Mouse (Mus musculus) hindbrain, embryonic 13.5 days (tissue): Measurements from ENCODE around the gene Fam171a1. TPM values are rescaled to one million over a fixed set of nuclear protein-coding genes. Genes with fewer than 3 reads are reported as not detected.

ENCODE experiments used
- ATAC-seq: fragments of 200-750 bp; cut with Nextera tagmentation; 2 replicates; pipeline ENCODE4 v1.8.0; 2017; ENCODE audit warnings: moderate TSS enrichment; ENCODE audit not compliant: low FRiP score
- H3K27ac ChIP-seq: fragments of 300-500 bp; sonication (generic); 2 replicates; pipeline ENCODE4 v1.5.1; 2015; ENCODE audit warnings: inconsistent platforms, mild to moderate bottlenecking, moderate library complexity
- H3K27me3 ChIP-seq: fragments of 300-500 bp; sonication (generic); 2 replicates; pipeline ENCODE4 v1.6.1; 2015; ENCODE audit warnings: mild to moderate bottlenecking, inconsistent platforms
- H3K36me3 ChIP-seq: fragments of 300-500 bp; sonication (generic); 2 replicates; pipeline ENCODE4 v1.6.1; 2015; ENCODE audit warnings: mild to moderate bottlenecking, inconsistent platforms
- H3K4me1 ChIP-seq: fragments of 300-500 bp; sonication (generic); replicated peaks from 2 replicates; pipeline ENCODE4 v1.6.1; 2015; ENCODE audit warnings: inconsistent platforms
- H3K4me2 ChIP-seq: fragments of 300-500 bp; sonication (generic); 2 replicates; pipeline ENCODE4 v1.6.1; 2015; ENCODE audit warnings: inconsistent platforms, mild to moderate bottlenecking, moderate library complexity
- H3K4me3 ChIP-seq: fragments of 300-500 bp; sonication (generic); 2 replicates; pipeline ENCODE4 v1.5.1; 2015; ENCODE audit warnings: mild to moderate bottlenecking, inconsistent platforms
- H3K9ac ChIP-seq: fragments of 300-500 bp; sonication (generic); 2 replicates; pipeline ENCODE4 v1.6.1; 2015; ENCODE audit warnings: mild to moderate bottlenecking, inconsistent platforms
- H3K9me3 ChIP-seq: fragments of 300-500 bp; sonication (generic); 2 replicates; pipeline ENCODE4 v1.6.1; 2016; ENCODE audit warnings: inconsistent platforms
- WGBS: fragments of 180-500 bp; shearing (Covaris S2); methylation state at CpG from one replicate; pipeline ENCODE4 v1.1.7; 2015; 5-methylcytosine and 5-hydroxymethylcytosine counted together
- microRNA-seq: library from miRNA; unstranded; fragments of <30 nt; microRNA quantifications from one replicate; pipeline ENCODE4, GENCODE M21; 2016
- polyA plus RNA-seq: library from polyadenylated mRNA; unstranded; fragments of >200 nt; fragmentation: Nextera tagmentation; extraction: Ambion mirVana; gene quantifications from 2 replicates; pipeline ENCODE4 v1.2.1, GENCODE M21; 2015

The Fam171a1 gene
- polyA plus RNA-seq, 1 experiment from 2014 or later: 46.7 TPM

DNA sequence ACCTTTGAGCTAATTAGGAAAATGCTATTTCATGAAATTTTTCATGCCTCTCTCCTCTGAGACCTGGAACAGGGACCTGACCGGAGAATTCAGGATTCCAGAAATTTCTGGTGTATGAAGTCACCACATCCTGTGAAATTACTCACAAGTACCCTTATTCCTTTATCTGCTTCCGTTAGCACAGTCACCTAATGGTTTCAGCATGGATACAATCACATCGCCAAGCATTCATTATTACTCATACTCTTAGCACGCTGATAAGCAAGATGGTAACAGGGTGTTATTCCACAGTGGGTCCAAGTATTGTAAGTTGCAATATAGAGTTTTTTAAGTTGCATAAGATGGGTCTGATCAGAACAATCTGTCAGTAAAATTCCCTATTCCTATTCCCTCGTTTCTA, 125.2 kb downstream of the Fam171a1 start:
- H3K9me3 ChIP-seq: no peaks in the 10 kb centered on the region
- H3K9ac ChIP-seq: no peak overlapping the region
- ATAC-seq: no peak
- H3K36me3 ChIP-seq: no peaks in the 10 kb centered on the region
- H3K27me3 ChIP-seq: no peaks in the 10 kb centered on the region
- no peak overlapping the region for H3K27ac ChIP-seq
- no peak overlapping the region for H3K4me2 ChIP-seq
- H3K4me1 ChIP-seq: no peaks in the 10 kb centered on the region
- H3K4me3 ChIP-seq: no peak overlapping the region
- 85% methylated on average over 5 of the region's 5 CpGs for WGBS

DNA sequence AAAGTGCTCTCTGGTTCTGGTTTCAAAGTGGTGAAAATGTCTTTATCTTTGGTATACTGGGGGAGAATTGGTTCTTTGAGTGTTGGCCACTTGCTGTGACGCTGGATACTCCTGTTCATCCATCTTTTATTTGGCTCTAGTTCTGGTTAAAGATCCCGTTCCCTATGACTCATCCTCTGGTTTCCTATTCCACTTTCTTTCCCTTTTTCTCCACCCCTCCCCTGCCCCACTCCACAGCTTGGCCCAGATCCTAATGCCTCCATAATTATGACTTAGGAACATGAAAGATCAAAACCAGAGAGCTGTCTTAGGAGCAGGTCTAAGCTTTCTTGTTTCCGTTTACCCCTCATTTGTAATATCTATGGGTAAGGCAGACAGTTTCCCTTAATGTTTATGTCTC, 130.2 kb downstream of the Fam171a1 start:
- 71% methylated on average over 3 of the region's 3 CpGs for whole genome bisulfite sequencing
- H3K4me2 ChIP-seq: no peak overlapping the region

DNA sequence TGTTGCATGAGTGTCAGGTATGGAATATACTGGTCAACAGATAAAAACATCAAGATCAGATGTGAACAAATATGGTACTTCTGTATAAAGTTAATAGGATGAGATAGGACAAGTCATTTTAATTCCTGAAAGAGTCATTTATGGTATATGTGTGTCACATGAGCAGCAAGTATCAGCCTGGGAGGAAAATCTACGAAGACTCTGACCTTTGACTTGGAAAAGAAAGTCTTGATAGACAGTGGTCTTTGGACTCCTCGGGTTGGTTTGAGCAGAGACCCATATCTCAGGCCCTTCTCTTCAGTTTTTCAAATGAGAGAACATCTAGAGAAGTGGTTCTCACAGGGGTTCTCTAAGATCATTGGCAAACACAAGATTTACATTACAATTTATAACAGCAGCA, 137.3 kb downstream of the Fam171a1 start:
- no peak overlapping the region for H3K27ac ChIP-seq
- no peak overlapping the region for H3K9ac ChIP-seq
- no peaks in the 10 kb centered on the region for H3K4me1 ChIP-seq
- no peak overlapping the region for H3K4me3 ChIP-seq
- 87% methylated on average over 2 of the region's 2 CpGs for WGBS
- H3K4me2 ChIP-seq: no peak overlapping the region
- H3K9me3 ChIP-seq: no peaks in the 10 kb centered on the region
- ATAC-seq: no peak
- H3K36me3 ChIP-seq: no peaks in the 10 kb centered on the region
- H3K27me3 ChIP-seq: no peaks in the 10 kb centered on the region

More for the DNA sequence above, 130.2 kb downstream of the Fam171a1 start:
- Histone ChIP-seq H3K4me1 (no peaks in the 10 kb centered on the region), H3K27me3 (no peaks in the 10 kb centered on the region), H3K9ac (no peak overlapping the region), H3K9me3 (no peaks in the 10 kb centered on the region), H3K36me3 (no peaks in the 10 kb centered on the region), H3K4me3 (no peak overlapping the region), H3K27ac (no peak overlapping the region)
- no peak for ATAC-seq

DNA sequence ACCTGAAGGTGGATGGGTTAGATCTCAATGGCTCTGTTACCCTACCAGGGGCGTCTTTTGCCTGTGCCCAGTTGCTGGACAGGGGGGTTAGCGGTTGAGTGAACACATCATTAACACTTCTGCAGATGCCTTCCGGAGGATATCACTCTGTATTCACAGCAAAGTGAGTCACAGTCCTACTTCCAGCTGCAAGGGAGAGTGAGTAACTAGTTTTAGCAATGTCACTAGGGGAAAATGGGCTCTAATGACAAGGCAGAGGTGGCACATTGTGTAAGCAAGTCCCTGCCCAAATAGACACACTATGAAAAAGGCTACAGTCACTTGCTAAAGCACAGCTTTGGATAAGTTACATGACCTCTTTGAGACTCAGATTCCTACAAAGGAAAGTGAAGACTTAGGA, 152.4 kb downstream of the Fam171a1 start:
- no peak for ATAC-seq
- H3K4me2 ChIP-seq: no peak overlapping the region
- no peak overlapping the region for H3K4me3 ChIP-seq
- no peaks in the 10 kb centered on the region for H3K4me1 ChIP-seq
- 91% methylated on average over 3 of the region's 3 CpGs for WGBS
- no peaks in the 10 kb centered on the region for H3K27me3 ChIP-seq
- no peaks in the 10 kb centered on the region for H3K36me3 ChIP-seq
- H3K9ac ChIP-seq: no peak overlapping the region
- H3K27ac ChIP-seq: no peak overlapping the region
- H3K9me3 ChIP-seq: no peaks in the 10 kb centered on the region

DNA sequence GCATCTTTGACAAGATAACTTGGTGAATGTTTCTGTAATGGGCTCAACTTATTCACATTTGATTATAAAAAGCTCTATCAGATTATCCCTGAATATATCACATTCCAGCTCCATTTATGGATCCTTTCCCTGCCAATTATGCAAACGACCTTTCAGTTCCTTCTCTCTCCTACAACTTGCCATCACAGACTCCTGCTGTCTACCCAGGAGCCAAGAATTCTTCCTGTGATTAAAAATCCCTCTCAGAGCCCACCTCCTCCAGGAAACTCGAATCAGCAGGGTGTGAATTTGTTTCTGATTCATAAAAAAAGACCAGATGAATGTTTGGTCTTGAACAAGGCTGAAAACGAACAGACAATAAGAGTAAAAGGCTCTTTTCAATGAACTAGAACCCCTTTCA, 153.9 kb downstream of the Fam171a1 start:
- whole genome bisulfite sequencing: 40% methylated on average over 3 of the region's 3 CpGs
- Histone ChIP-seq H3K27me3 (no peaks in the 10 kb centered on the region), H3K9ac (no peak overlapping the region), H3K4me3 (no peak overlapping the region), H3K4me1 (no peaks in the 10 kb centered on the region), H3K9me3 (no peaks in the 10 kb centered on the region), H3K36me3 (no peaks in the 10 kb centered on the region), H3K4me2 (no peak overlapping the region), H3K27ac (no peak overlapping the region)
- no peak for ATAC-seq

DNA sequence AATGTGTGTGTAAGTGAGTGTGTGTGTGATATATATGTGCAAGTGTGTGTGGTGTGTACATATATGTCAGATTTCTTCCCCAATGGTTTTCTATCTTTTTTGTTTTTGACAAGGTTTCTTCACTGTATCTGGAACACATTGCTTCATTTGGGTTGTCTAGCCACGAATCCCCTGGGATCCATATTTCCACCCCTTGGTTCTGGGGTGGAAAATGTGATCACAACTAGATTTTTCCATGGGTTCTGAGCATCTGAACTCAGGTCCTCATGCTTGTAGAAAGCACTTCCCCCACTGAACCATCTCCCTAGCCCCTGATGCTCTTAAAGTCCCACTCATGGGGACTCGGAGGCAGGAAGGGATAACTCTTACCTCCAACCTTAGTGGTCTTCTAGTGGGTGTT, 159.3 kb downstream of the Fam171a1 start:
- Histone ChIP-seq H3K4me2 (no peak overlapping the region), H3K9ac (no peak overlapping the region), H3K9me3 (no peaks in the 10 kb centered on the region), H3K36me3 (no peaks in the 10 kb centered on the region), H3K4me3 (no peak overlapping the region), H3K27me3 (no peaks in the 10 kb centered on the region), H3K4me1 (no peaks in the 10 kb centered on the region), H3K27ac (no peak overlapping the region)
- no peak for ATAC-seq
- 90% methylated on average over 2 of the region's 2 CpGs for WGBS

DNA sequence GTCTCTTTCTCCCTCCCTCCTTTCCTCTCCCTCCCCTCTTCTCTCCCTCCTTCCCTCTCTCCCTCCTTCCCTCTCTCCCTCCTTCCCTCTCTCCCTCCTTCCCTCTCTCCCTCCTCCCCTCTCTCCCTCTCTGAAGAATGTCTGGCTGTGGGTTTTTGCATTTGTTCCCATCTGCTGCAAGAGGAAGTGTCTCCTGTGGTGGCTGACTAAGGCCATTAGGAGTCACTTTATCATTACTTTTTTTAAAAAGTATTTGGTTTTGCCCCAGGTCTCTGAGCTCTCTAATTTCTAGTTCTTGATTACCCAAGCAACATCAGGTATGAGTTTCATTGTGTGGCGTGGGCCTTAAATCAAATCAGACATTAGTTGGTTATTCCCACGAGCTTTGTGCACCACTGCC, 162.1 kb downstream of the Fam171a1 start:
- WGBS: 78% methylated on average over 2 of the region's 2 CpGs
- ATAC-seq: no peak
- no peaks in the 10 kb centered on the region for H3K9me3 ChIP-seq
- no peak overlapping the region for H3K27ac ChIP-seq
- no peak overlapping the region for H3K4me2 ChIP-seq
- H3K27me3 ChIP-seq: no peaks in the 10 kb centered on the region
- no peaks in the 10 kb centered on the region for H3K36me3 ChIP-seq
- no peak overlapping the region for H3K9ac ChIP-seq
- no peak overlapping the region for H3K4me3 ChIP-seq
- no peaks in the 10 kb centered on the region for H3K4me1 ChIP-seq

Small RNA genes within 50 kb of the gene (microRNA-seq; reads per million reads assigned to microRNA genes)
- not detected for gene Gm27306

Other genes starting within 250 kb of the Fam171a1 start
- gene Nmt2, start 170.0 kb downstream of the Fam171a1 start, polyA plus RNA-seq: 97.7 and 102 TPM in 2 replicates
- gene Rpp38, start 218.4 kb downstream of the Fam171a1 start, polyA plus RNA-seq: 13.5 TPM in 2 replicates
- 2.5 and 3.1 TPM in 2 replicates for gene Acbd7, start 221.9 kb downstream of the Fam171a1 start, polyA plus RNA-seq